Mouse (Mus musculus): ENCODE results near the gene Sp100. TPM values are rescaled to one million over a fixed set of nuclear protein-coding genes. Genes with fewer than 3 reads are reported as not detected.
A peak's percentile ranks its signal among the peaks of the same experiment; 100 is the strongest.
"Not testable (repeated sequence)": the region's sequence is repeated elsewhere in the genome, so short reads cannot be mapped to it uniquely, and the experiment has no call there.

The Sp100 gene
- total RNA-seq (2017), result 64.9 and 116 TPM in 2 replicates

DNA sequence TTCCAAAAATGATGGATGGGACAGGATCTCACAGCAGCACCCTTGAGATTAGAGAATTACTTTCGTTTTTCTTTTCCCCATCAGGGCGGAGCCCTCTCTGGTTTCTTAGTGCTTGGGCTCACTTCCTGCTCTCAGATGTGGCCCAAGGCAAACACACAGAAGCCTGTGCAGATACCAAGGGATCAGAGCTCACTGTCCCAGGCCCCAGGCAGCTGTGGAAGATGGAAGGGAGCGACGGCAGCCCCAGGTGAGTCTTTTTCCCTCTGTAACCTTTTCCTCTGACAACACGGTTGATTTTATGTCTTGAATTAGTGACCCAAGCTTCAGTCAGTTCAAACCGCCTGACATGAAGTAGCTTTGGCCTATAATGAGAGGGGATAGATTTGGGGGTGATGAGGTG is at the start of gene Sp100:
Sp100 (plus strand) TSS at position 108 of the 400 bp plus-strand sequence.
- ATAC-seq (replicated peaks; ENCODE audit: low read depth, poor library complexity, severe bottlenecking), result not testable (repeated sequence)

- not testable (repeated sequence) for ATAC-seq (replicated peaks; ENCODE audit: low read depth, poor library complexity, severe bottlenecking)
Measured at GRCm38 (mm10) chr1:85600078-85600477, 49.7 kb upstream of the Sp100 start, which contains the start of gene Sp140. Gene Sp140, plus strand, starts transcription at chr1:85600378.

- ATAC-seq (replicated peaks; ENCODE audit: low read depth, poor library complexity, severe bottlenecking), result 0 out of 2 replicates have a peak, but pooled peaks have one; percentile 47
Measured at GRCm38 (mm10) chr1:85600794-85601193, 49.0 kb upstream of the Sp100 start.

DNA sequence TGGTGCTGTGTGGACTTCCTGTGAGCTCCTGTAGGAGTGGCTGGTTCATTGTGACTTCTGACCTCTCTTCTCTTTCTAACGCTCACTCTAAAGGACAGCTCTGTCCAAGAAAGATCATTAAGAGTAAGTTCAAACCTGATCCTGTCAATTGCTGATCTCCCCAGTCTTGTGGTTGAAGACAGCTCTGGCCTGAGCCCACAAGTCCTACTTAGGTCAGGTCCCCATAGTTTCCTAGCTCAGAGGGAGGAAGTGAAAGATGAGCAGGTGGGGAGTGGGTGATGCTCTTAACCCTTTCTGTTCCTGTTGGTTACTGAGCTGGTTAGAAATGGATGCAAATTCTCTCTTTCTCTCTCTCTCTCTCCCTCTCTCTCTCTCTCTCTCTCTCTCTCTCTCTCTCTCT is 45.4 kb upstream of the Sp100 start:
- ATAC-seq (replicated peaks; ENCODE audit: low read depth, poor library complexity, severe bottlenecking), result not testable (repeated sequence)

GRCm38 (mm10) chr1:85608361-85608760 is 41.4 kb upstream of the Sp100 start:
- ATAC-seq (replicated peaks; ENCODE audit: low read depth, poor library complexity, severe bottlenecking), result not testable (repeated sequence)

DNA sequence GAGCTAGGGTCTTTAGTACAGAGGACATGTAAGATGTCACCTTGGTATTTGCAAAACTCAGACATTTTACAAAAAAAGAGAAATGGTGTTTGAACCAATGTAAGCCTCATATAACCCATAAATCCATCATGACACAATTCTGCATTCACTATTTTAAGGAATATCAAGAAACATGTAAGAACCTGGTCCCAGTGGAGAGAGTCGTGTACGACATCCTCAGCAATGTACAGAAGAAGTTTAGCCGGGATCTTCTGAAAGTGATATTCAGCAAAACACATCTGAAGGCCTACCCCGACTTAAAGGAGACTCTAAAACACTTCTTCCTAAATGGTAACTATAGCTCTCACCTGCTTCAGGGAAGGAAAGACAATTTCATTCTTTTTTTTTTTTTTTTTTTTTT is 39.2 kb upstream of the Sp100 start:
- not testable (repeated sequence) for ATAC-seq (replicated peaks; ENCODE audit: low read depth, poor library complexity, severe bottlenecking)

DNA sequence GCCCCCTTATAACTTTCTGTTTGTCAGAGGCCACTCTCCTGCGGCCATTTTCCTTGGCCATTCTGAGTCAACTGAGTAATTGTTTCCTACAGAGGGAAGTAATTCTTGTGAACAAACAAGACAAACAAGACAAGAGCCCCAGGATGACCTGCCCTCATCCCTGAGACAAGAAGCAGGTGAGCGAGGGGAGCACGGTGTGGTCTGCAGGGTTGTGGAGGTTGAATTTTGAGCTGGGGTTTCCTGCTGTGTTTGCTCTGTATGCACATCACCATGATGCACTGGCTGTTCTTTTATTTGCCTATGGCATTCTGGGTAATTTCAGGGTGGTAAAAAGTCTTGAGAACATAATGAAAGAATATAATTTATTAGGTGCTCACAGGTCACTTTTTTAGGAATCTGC is 34.7 kb upstream of the Sp100 start:
- ATAC-seq (replicated peaks; ENCODE audit: low read depth, poor library complexity, severe bottlenecking), result not testable (repeated sequence)

- ATAC-seq (replicated peaks; ENCODE audit: low read depth, poor library complexity, severe bottlenecking), result not testable (repeated sequence)
Measured at GRCm38 (mm10) chr1:85615819-85616218, 34.0 kb upstream of the Sp100 start.

GRCm38 (mm10) chr1:85617161-85617560 is 32.6 kb upstream of the Sp100 start:
- not testable (repeated sequence) for ATAC-seq (replicated peaks; ENCODE audit: low read depth, poor library complexity, severe bottlenecking)

DNA sequence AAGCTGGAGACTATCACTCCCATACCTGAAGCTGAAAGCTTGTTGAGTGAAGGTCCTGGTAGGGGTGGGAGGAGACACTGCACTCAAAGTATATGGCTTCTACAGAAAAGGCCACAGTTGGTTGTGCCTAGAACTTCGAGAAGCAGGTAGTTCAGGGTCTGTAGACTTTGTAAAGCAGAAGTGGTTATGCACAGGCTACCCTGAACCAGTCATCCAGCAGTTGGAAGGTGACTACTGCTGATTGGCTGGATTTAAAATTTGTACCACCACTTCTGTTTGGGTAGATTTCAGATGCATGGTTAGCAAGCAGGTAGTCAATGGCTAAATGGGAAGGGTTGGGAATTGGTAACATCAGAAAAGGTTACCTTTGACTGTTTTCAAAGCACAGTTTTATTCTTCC is 31.1 kb upstream of the Sp100 start:
- ATAC-seq (replicated peaks; ENCODE audit: low read depth, poor library complexity, severe bottlenecking), result not testable (repeated sequence)

DNA sequence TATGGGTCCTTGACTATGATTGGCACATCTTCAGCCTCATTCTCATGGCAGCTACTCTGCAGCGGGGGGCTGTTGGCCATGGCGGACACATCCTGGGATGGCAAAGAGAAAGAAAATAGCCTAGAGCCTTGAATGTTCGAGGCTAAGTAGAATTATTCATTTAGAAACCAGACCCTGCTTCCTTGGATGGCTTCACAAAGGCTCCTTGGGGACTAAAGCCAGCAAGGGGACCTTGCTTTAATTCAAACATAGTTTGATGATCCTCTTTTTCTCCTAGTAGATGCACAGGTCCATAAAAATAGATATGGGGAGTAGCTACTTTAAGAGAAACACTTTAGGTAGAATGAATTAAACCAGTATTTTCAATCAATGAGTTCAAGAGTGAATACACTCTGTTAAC is 12.9 kb upstream of the Sp100 start:
- ATAC-seq (replicated peaks; ENCODE audit: low read depth, poor library complexity, severe bottlenecking), result not testable (repeated sequence)

DNA sequence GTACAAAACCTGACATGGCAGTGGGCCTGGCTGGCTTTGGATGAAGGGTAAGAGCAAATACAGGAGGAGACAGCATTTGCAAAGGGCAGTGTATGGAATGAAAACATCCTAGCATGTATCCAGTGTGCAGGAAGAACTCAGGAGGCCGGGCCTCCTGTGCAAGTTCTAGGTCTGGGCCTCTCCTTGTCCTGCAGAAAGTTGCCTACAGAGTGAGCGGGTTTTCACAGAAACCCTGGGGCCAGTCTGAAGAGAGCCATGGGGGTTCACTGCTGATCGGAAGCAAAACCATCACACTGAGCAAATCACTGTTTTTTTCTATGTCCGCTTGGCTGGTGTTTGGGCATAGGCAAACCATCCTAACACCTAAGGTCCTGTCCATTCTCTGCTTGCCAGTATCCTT is 11.6 kb upstream of the Sp100 start:
- not testable (repeated sequence) for ATAC-seq (replicated peaks; ENCODE audit: low read depth, poor library complexity, severe bottlenecking)

DNA sequence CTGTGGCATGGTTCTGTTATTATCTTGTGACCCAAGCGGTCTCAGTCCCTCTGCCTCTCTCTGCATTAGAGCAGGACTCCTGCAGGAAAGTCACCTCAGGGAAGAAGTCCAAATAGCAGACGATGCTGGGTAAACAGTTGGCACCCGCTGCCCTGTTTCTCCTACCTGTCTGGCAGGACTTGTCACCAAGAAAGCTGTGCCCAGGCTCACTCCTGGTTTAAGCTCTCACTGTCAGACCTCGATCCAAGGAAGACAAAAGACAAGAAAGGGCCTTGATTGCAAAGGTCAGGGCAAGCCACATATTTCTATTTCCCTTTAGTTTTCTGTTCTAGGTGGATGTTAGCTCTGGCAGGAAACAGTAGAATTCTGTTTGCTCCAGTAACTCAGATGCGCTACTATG is 736 bp downstream of the Sp100 start:
- not testable (repeated sequence) for ATAC-seq (replicated peaks; ENCODE audit: low read depth, poor library complexity, severe bottlenecking)

GRCm38 (mm10) chr1:85651770-85652275 is 2.0 kb downstream of the Sp100 start:
- ATAC-seq (replicated peaks; ENCODE audit: low read depth, poor library complexity, severe bottlenecking), result not testable (repeated sequence)

GRCm38 (mm10) chr1:85657211-85657610 is 7.4 kb downstream of the Sp100 start:
- ATAC-seq (replicated peaks; ENCODE audit: low read depth, poor library complexity, severe bottlenecking), result not testable (repeated sequence)

GRCm38 (mm10) chr1:85664266-85664665 is 14.5 kb downstream of the Sp100 start:
- ATAC-seq (replicated peaks; ENCODE audit: low read depth, poor library complexity, severe bottlenecking), result no peak

DNA sequence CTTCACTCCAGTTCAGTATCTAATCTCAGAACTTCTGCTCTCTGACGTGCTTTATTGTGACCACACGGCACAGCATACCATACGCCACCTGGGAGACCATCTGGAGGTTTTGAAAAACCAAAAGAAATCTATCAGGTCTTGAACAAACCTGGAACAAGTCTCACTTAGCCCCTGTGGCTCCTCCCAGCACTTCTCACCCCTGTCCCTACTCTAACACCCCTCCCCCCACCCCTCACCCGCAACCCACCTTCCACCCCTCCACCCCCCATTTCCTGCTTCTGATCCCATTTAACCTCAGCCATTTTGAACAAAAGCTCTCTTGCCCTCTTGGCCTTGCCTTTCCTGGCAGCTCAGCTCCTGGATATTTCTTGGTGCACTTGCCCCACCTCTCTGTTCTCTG is 30.4 kb downstream of the Sp100 start:
- ATAC-seq (replicated peaks; ENCODE audit: low read depth, poor library complexity, severe bottlenecking), result no peak

- no peak for ATAC-seq (replicated peaks; ENCODE audit: low read depth, poor library complexity, severe bottlenecking)
Measured at GRCm38 (mm10) chr1:85686666-85687065, 36.9 kb downstream of the Sp100 start.

GRCm38 (mm10) chr1:85687346-85687745 is 37.6 kb downstream of the Sp100 start:
- peak; percentile 73 for ATAC-seq (replicated peaks; ENCODE audit: low read depth, poor library complexity, severe bottlenecking)

GRCm38 (mm10) chr1:85690544-85690943 is 40.8 kb downstream of the Sp100 start:
- ATAC-seq (replicated peaks; ENCODE audit: low read depth, poor library complexity, severe bottlenecking), result no peak

DNA sequence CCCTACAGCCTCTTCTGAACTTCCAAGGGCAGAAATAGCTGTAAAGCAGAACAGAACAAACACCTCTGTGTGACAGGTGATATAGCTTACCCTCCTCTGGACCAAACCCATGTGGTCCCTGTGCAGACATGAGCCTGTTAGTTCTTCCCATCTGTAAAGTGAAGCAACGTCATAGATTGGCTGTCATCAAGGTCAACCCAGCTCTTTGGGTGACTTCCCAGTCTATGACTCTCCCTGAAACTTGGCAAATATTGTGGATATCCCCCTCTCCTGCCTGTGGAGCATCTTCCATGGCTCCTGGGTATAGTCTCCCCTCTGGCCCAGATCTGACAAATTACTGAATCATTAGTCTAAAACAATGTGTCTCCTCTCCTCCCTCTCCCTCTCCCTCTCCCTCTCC is 42.5 kb downstream of the Sp100 start:
- ATAC-seq (replicated peaks; ENCODE audit: low read depth, poor library complexity, severe bottlenecking), result no peak

GRCm38 (mm10) chr1:85693280-85693679 is 43.5 kb downstream of the Sp100 start:
- peak; percentile 51; the same call in 1 of the 2 replicates for ATAC-seq (replicated peaks; ENCODE audit: low read depth, poor library complexity, severe bottlenecking)

Data from common myeloid progenitor, adult 5-6 weeks (primary cell).